Mouse (Mus musculus): ENCODE results near the gene Gab1.

DNA sequence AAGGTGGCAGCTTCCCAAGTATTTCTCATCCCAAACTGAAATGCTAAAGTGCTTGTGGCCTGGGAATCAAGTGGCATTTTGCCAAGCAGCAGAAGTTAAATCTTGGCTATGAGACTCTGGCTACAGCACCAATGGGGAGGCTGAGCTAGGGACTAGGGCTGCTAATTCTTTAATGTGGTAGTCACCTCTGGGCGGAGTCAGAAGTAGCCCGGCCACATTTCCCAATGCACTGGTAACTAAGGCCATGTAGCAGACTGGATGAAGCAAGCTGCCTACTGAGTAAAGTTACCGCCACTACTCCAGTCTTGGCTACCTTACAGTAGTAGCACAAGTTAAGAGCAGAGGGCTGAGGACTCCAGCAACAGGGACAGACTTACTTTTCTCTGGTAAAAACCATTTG, 12.7 kb downstream of the Gab1 start:
- TF ChIP-seq CTCF (IDR thresholded peaks at IDR 0.05; ENCODE audit: insufficient read depth, low read depth, low read length) (no peak), POLR2A (IDR thresholded peaks at IDR 0.05; ENCODE audit: insufficient read depth, low read depth, low read length) (no peak)

All from olfactory bulb, adult 2 months (tissue).